Mouse (Mus musculus): ENCODE results near the gene Mlx.
A peak's percentile ranks its signal among the peaks of the same experiment; 100 is the strongest.
"Not testable (repeated sequence)": the region's sequence is repeated elsewhere in the genome, so short reads cannot be mapped to it uniquely, and the experiment has no call there.

The Mlx gene

DNA sequence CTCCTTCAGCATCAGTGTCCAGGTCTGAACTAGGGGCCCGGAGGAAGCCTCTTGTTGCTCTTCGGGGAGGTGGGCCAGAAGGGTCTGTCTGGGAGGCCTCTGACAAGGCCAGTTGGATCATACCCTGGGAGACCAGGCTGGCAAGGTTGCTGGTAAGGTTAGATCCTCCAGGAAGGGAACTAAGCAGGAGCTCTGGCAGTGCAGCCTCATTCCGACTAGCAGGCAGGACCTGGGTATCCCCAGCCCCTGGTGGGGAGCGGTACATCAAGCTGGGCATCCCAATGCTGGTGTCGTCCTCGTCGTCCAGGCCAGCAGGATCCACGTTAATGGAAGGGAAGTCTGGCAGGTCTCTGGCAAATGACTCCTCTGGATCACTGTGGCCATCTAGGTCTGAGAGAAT lies 11.2 kb downstream of the Mlx start:
- no peak for DNase-seq (ENCODE audit: low spot score)

DNA sequence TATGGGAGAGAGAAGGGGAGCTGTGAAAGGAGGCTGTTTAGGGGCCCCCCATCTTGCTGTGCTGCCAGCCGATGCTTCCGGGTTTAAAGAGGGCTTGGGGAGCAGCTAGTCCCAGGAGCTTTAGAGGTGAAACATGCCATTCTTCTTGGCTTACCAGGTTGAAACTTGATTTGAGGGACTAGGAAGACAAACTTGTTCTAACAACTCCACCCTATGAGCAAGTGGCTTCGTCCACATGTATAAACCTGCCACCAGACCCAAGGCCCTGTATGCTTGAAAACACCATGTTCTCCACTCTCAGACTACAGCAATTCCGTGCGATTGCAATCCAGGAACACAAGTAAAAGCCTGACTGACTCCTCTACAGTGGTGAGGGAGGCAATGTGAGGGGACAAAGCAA lies 15.9 kb downstream of the Mlx start:
- no peak for DNase-seq (ENCODE audit: low spot score)

DNA sequence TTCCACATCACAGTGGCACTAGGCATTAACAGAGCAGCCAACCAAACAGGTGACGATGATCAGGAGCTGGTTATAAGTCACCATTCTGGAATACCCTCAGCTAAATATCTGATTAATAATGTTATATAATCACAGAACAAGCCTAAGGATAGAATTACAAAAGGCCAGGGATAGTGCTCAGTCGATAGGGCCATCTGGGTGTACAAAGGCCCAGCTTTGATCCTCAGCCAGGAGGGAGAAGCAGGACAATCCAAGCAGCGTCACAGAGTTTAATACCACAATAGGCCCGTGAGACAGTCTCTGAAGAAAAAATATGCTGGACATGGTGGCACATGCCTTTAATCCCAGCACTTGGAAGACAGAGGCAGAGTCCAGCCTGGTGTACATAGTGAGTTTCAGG lies 22.3 kb downstream of the Mlx start:
- DNase-seq (ENCODE audit: low spot score), result no peak

DNA sequence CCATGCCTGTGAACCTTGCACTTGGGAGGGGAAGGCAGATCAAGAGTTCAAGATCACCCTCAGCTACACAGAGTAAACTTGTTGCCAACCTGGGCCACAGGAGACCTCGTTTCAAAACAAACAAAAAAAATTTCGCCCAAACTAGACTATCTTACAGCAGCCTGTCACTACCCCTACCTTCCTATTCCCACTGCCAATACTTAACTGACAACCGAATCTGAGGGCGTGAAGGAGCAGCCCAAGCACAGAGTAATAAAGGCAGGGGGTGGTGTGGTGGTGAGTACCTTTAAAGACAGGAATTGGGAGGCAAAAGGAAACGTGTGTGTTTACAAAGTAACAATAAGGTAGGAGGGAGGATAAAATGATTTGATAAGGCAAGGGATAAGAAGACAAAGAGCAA lies 23.6 kb downstream of the Mlx start:
- DNase-seq (ENCODE audit: low spot score), result no peak

DNA sequence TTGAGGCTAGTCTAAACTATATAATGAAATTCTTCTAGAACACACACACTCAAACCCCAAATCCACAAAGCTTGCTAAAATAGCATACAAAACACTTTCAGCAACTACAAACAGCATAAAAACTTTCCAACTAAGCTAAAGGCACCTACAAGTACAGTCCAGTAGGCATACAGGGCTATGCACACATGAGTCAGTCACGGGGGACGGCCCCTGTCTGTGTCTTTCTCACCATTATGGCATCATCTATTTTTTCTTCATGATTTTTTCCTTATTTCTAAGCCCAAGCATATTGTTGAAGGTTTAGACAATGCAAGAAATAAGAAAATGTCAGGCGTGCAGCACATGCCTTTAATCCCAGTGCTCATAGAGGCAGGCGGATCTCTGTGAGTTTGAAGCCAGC lies 24.1 kb downstream of the Mlx start:
- no peak for DNase-seq (ENCODE audit: low spot score)

DNA sequence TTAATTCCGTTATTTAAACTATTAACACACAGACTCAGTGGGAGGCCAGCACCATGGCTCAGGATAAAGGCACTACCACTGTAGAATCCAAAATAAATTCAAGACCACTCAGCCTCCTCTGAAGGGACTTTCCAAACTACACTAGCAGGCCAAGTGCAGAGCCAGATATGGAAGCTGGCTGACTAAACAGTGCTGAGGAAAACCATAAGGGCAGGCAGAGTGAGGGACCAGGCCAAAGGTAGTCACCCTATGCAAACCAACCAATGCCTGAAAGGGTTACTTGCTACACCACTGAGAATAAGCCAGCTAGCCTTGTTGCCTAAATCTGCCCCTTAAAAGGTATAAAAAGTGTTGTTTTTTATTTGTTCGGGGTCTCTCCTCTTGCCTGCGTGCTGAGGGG lies 25.1 kb downstream of the Mlx start:
- DNase-seq (ENCODE audit: low spot score), result no peak

DNA sequence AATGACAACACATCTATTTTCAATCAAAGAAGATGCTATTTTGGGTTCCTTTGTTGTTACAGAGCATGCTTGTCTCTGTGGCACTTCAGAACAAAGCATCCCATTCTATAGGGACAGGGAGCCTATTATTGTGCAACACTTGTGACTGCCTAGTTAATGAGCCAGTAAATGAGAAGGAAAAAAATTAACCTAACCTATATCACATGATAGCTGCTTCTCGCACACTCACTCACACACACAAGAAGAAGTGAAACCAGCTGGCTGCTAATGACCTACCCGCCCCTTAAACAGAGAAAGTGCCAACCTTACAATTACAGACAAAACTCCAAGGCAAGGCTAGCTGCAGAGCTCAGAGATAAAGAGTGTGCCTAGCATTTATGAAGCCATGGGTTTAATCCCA lies 28.5 kb downstream of the Mlx start:
- DNase-seq (ENCODE audit: low spot score), result no peak

DNA sequence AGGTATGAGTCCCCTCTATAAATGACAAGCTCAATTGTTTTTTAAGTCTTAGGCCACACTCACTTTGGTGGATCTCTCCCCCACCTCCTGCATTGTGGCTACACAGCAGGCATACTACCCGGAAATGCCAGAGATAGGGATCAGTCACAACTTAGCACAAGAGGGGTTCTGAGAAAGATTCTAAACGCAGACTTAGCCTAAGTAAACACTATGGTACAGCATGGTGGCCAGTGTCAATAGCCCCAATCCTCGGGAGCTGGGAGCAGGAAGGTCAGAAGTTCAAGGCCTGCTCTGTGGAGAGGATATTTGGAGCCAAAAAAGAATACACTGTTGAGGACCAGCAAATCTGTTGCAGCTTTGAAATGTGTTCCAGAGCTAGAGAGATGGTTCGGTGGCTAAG lies 31.0 kb downstream of the Mlx start:
- no peak for DNase-seq (ENCODE audit: low spot score)

DNA sequence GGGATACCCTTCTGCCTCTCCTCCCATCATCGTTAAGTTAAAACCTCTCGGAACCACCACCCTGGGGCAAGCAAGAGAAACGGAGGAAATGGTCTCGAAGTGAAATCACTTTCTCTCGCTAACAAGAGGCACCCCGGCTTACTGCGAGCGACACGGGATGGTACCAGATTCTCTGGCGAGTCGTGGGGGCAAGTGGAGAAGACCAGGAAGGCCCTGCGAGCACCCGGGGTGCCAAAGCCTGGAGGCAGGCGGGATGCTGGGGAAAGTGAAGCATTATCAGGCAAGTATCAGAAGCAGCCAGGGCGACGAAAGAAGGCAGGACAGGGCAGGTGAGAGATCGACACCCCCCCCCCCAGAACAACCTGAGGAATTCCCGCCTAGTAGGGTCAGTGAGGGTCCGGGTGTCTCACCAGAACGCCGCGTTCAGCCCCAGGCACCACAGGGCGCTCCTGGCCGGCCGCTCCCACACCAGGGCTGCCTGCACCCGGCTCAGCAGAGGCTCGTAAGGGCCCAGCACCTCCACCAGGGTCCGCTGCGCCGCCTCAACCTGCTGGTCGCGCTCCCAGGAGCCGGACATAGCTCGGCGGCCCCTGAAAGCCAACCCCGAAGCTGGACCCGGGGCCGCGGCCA lies 32.2 kb downstream of the Mlx start:
- DNase-seq (ENCODE audit: low spot score), result no peak

DNA sequence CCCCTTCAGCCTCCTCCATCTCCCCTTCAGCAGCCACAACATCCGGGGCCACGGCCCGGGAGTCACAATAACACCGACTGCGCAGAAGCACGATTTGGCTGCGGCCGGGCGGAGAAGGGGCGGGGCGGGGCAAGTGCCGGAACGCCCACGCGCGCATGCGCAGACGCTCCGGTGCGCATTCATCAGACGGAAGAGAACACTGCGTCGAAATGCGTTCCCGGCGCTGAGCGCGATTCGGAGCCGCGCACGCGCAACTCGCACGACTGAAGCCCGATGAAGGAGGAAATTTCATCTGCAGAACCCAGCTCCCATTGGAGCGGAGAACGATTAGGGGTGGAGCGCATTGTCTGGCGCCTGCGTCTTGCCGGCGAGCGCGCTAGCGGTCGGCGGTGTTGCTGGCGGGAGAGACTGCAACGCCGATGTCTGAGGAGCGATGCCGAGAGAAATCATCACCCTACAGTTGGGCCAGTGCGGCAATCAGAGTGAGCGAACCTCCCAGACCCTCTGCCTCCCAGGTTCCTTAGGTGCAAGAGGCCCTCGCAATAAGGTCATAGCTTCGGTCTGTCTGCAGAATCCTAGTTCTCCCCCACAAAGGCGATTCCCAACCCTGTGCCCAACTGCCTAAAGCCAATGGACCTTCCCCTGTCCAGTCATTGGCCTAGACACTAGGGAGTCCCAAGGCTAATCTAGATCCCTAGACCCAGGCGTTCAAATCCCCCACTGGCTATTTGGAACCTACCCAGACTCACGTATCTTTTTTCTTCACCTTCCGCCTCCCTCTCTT lies 32.9 kb downstream of the Mlx start, which contains the start of the genes Retreg3 and Tubg1:
Retreg3 (minus strand) TSS at position 133 of the 784 bp plus-strand sequence.
Tubg1 (plus strand) TSS at position 178 of the 784 bp plus-strand sequence.
- DNase-seq (ENCODE audit: low spot score), result peak; percentile 99

DNA sequence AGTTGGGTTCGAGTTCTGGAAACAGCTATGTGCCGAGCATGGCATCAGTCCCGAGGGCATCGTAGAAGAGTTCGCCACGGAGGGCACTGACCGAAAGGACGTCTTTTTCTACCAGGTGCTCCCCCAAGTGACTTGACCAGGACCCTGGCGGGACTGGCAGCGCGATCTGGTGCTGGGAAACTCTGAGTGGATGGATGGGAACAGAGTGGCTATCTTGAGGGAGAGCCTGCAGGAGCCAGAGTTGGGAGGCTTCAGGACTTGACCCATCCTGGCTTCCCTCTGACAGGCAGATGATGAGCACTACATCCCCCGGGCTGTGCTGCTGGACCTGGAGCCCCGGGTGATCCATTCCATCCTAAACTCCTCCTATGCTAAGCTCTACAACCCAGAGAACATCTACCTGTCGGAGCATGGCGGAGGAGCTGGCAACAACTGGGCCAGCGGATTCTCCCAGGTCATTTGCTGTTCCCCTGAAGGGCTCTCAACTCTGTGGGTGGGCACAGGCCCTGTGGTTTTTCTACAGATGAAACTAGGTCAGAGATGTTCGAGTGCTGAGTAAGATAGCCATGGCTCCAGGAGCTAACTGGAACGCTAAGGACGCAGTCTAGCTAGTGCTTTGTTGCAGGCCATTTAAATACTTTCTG lies 33.6 kb downstream of the Mlx start:
- DNase-seq (ENCODE audit: low spot score), result no peak

DNA sequence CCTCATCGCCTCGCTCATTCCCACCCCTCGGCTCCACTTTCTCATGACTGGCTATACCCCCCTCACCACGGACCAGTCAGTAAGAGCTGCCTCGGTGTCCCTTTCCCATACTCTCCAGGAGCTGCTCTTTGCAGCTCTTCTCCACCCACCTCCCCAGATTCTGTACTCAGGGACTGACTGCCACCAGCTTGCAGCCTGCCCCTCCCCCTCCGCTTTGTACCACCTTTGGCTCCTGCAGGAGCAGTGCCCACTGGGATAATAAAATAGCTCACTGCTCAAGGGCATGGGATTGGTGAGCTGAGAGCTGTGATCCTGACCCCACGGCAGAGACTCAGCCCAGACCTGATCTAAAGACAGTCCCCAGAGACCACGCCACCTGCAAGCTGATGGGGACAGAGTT lies 37.4 kb downstream of the Mlx start:
- not testable (repeated sequence) for DNase-seq (ENCODE audit: low spot score)

DNA sequence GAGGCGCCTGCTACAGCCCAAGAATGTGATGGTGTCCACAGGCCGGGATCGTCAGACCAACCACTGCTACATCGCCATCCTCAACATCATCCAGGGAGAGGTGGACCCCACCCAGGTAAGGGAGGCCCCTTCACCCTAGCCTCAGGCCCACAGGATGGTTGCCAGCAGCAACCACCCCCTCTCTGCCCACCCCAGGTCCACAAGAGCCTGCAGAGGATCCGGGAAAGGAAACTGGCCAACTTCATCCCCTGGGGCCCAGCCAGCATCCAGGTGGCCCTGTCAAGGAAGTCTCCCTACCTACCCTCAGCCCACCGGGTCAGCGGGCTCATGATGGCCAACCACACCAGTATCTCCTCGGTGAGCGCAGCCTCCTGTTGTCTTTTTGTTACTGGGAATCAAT lies 37.9 kb downstream of the Mlx start:
- DNase-seq (ENCODE audit: low spot score), result not testable (repeated sequence)

DNA sequence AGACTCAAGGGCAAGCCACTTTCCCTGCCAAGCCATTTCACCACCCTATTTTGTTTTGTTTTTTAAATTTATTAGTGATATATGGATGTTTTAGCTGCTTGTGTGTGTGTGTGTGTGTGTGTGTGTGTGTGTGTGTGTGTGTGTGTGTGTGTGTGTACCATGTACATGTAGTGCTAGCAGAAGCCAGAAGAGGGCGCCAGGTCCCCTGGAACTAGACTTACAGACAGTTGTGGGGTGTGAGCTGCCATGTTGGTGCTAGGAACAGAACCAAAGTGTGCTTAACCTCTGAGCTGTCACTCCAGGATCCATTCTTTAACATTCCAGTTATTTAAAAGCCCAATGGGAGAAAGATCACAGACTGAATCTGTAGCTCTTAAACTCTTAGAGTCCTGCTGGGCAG lies 40.0 kb downstream of the Mlx start:
- no peak for DNase-seq (ENCODE audit: low spot score)

DNA sequence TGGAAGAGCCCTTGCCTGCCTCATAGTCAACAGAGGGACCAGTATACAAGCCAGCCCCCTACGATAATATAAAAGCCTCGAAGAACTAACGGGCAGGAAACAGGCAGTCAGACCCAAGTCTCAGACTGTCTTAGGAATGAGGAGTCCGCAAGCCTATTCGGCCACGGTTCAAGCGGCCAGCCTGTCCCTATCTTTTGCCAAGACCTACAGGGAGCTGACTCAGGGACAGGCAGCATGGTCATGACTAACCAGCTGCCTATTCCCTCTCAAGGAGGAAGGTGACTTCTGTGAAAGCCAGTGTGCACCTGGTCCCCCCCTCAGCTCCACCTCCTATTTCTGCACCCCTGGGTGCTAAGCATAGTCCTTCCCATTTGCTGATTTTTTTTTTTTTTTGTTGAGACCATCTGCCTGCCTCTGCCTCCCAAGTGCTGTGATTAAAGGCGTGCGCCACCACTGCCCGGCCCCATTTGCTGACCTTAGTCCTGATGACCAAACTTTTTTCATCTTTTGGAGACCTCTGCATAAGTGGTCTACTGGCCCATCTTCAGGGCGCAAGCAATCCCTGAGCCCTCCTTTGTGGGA lies 42.0 kb downstream of the Mlx start:
- no peak for DNase-seq (ENCODE audit: low spot score)

DNA sequence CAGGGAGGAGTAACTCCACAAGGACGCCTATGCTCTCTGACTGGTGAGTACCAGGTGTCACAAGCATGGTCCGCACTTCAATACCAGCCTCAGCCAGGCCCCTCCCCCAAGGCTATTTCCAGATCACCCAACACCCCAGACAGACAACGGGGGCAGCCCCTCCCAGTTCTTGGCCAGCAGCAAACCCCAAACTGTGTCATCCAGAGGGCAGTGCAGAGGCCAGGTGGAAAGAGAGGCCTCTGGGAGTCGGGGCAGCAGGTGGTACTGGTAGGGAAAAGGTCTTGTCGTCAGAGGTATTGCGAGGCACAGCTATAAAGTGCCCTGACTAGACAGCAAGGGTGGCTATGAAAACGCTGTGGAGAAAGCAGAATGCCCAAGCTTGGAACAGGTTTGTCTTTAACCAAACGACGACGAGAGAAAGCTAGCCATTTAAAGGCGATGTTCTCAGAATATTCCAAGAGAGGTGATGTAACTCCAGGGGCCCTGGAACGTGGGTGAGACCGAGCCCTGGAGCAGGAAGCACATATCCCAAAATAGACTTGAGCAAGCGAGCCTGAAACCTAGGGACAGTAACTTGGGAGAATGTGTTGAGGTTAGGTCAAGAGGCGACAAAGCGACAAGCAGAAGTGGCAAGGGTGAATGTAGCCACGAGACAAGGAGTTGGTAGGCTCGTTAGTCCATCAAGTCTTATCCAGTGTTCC lies 43.1 kb downstream of the Mlx start:
- no peak for DNase-seq (ENCODE audit: low spot score)

DNA sequence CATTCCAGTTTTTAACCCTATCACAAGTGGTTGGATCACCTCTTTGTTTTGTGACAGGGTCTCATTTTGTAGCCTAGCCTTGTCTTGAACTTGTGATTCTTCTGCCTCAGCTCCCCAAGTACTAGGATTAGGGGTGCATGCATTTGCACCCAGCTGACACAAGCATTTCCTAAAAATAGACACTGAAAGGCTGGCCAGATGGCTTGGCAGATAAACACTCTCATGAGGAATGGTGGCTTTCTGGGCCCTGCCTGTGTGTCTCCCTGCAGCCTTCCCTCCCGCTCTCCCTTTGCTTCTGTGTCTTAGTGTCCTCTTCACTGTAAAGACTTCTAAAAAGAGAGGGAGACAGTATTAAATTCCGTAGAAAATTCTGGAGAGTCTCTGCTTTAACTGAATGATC lies 44.1 kb downstream of the Mlx start:
- no peak for DNase-seq (ENCODE audit: low spot score)

DNA sequence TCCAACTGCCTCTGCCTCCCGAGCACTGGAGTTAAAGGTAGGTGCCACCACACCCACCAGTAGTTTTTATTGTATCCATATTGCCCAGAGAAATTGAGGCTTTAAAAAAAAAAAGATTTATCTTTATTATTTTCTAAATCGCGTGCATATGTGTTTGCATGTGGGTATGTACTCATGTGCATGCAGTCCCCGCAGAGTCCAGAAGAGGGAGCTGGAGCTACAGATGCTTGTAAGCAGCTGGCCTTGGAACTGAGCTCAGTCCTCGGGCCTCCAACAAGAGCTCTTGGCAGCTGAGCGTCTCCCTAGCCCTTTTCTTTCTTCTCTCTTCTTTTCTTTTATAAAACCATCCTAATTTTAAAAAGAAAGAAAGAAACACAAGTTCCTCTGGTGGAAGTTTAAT lies 44.6 kb downstream of the Mlx start:
- DNase-seq (ENCODE audit: low spot score), result peak; percentile 62

DNA sequence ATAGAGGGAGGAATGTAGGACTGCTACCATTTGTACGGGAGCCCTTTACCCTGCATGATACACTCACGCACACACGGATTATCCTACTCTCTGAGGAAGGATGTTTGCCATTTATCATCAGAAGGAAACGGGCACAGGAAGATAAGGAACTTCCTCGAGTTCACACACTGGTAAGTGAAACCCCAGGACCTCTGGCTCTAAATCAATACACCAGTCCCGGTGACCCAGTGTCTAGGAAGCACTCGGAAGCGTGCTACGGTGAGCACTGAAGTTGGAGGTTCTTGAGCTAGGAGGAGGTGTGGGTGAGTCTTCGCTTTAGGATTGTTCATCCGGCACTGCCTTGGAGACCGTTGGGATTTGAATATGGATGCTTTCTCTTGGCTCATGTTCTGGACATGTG lies 46.0 kb downstream of the Mlx start:
- no peak for DNase-seq (ENCODE audit: low spot score)

DNA sequence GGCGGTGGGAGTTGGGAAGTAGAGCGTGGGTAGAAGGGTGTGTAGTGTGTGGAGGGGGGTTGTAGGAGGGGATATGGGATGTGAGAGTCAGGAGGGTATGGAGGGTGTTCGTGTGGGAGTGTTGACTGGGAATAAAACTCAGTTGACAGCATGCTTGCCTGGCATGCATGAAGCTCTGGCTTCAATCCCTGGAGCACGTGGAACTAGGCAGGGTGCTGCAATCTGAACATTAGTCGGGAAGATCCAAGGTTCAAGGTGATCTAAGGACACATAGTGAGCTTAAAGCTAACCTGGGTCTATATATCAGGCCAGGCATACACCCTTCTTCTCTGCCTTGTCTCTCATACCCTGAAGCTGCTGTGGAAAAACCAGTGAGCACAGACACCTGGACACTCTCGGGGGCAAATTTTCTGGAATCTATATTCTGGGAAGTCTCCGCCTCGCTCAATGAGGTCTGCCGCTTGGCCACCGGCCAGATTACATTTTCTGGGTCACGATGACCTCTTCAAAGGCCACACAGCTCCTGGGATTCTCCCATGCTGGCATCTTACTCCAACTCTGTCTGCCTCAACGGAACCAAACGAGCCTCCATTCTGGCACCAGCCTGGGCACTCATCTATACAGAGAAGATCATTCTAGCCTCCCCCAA lies 47.3 kb downstream of the Mlx start:
- DNase-seq (ENCODE audit: low spot score), result no peak

DNA sequence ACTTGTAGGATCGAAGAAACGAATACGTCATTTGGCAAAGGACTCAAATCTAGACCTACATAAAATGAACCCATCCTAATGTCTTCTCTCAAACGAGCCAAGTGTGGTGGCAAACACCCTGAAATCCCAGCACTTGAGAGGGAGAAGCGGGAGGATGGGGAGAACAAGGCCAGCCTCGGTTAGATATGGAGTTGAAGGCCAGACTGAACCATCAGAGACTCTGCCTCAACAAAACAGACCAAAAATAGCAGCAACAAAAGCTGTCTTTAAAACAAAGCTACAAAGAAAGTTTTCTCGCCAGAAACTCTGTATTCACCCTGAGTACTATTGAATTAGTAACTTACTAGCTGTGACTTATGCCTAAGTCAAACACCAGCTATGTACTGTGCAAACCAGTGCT lies 49.9 kb downstream of the Mlx start:
- no peak for DNase-seq (ENCODE audit: low spot score)

Data from embryo, embryonic 10 days (tissue).